Mouse (Mus musculus) liver, postnatal 0 days (tissue): Measurements from ENCODE around the gene Mettl3.

Source experiments
- CTCF ChIP-seq: sonication (generic); IDR thresholded peaks from 2 replicates; pipeline ENCODE4 v1.5.1; 2016; ENCODE audit warnings: antibody characterized with exemption, low read depth
- EP300 ChIP-seq: IDR thresholded peaks from 2 replicates; pipeline ENCODE4 v1.6.1; 2016; ENCODE audit warnings: antibody characterized with exemption, low read depth, mild to moderate bottlenecking

DNA sequence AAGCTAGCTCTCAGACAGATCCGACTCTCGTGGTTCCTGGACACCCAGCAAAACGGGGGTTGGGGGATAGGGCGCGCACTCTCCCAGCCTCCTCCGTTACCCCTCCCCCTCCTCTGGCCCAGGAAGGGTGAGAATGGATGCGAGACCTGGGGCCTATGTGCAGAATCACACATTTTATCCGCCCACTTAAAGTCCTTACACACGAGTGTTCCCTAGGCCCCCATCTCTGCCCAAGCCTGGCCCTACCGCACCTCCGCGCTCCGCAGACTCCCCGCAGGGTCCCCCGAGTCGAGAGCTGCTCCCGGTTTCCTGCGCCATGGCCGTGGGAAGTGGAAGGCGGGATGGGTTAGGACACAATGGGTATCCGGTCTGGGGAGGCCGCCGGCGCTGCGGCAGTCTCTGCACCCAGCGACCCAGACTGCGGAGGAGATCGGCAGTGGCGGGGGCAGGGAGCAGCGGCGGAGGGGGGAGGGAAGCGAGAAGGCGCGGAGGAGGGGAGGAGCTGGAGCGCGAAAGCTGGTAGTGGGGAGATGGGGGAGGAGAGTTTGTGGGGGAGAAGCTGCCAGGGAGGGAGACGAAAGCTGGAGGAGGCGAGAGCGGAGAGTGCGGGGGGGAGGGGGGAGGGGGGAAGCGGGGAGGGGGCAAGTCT is 11.0 kb upstream of the Mettl3 start:
- TF ChIP-seq CTCF (no peak), EP300 (no peak)
